Mouse (Mus musculus): ENCODE data around the gene Has3. TPM values are rescaled to one million over a fixed set of nuclear protein-coding genes. Genes with fewer than 3 reads are reported as not detected.
"Not testable (repeated sequence)": the region's sequence is repeated elsewhere in the genome, so short reads cannot be mapped to it uniquely, and the experiment has no call there.

Has3 gene
- total RNA-seq (2021), result 1 to 10 TPM; 2.1 to 3.4 TPM
- long read RNA-seq, experiment 1, full-length matches to known transcripts, result 1 of 1 reads
- long read RNA-seq, experiment 1, partial matches to known transcripts, result 0 of 1 reads
- long read RNA-seq, experiment 1, other reads (novel, unspliced or antisense), result 0 of 1 reads
- long read RNA-seq, experiment 2, partial matches to known transcripts, result 0 of 1 reads
- long read RNA-seq, experiment 2, other reads (novel, unspliced or antisense), result 1 of 1 reads

- DNase-seq, result no peak
These were observed at the start of gene Has3 for GRCm38 (mm10) chr8:106870051-106870450. Has3 (plus strand) TSS chr8:106870242.

GRCm38 (mm10) chr8:106820553-106821515 is 49.2 kb upstream of the Has3 start:
- DNase-seq, result peak; percentile 29

DNA sequence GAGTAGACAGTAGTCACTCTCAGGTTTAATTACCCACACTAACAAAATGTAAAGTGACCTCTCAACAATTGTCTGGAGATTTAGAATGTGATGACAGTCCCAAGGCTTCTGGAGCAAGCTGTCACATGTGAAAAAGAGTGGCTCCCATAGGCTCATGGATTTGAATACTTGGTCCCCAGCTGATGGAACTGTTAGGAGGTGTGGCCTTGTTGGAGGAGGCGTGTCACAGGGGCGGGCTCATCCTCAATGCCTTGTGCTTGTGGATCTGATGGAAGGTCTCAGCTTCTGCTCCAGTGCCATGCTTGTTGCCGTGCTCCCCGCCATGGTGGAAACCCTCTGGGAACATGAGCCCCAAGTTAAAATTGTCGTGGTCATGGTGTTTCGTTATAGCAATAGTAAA is 41.1 kb upstream of the Has3 start:
- DNase-seq, result no peak

- DNase-seq, result no peak
These were observed 40.5 kb upstream of the Has3 start for GRCm38 (mm10) chr8:106829526-106830045.

- no peak for DNase-seq
These were observed 35.1 kb upstream of the Has3 start for GRCm38 (mm10) chr8:106834899-106835298.

DNA sequence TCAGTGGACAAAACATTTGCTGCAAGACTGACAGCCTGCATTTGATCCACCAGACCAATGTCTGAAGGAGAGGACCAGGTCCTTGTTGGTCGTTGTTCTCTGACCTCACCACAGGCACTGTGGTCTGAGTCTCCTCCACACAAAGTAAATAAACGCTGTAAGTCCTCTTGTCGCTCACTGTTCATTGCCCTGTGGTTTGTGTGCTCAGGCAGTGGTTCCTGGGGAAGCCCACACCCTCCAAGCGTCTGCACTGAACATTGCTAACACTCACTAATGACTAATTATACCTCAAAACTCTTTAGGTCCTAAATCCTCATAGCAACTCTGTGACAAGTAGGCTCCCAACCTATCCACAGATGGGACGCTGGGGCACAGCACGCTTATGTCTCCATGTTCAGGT is 33.5 kb upstream of the Has3 start:
- DNase-seq, result no peak

- no peak for DNase-seq
These were observed 31.2 kb upstream of the Has3 start for GRCm38 (mm10) chr8:106838803-106839202.

GRCm38 (mm10) chr8:106839209-106840001 is 30.6 kb upstream of the Has3 start:
- no peak for DNase-seq

- no peak for DNase-seq
These were observed 20.0 kb upstream of the Has3 start for GRCm38 (mm10) chr8:106850034-106850433.

DNA sequence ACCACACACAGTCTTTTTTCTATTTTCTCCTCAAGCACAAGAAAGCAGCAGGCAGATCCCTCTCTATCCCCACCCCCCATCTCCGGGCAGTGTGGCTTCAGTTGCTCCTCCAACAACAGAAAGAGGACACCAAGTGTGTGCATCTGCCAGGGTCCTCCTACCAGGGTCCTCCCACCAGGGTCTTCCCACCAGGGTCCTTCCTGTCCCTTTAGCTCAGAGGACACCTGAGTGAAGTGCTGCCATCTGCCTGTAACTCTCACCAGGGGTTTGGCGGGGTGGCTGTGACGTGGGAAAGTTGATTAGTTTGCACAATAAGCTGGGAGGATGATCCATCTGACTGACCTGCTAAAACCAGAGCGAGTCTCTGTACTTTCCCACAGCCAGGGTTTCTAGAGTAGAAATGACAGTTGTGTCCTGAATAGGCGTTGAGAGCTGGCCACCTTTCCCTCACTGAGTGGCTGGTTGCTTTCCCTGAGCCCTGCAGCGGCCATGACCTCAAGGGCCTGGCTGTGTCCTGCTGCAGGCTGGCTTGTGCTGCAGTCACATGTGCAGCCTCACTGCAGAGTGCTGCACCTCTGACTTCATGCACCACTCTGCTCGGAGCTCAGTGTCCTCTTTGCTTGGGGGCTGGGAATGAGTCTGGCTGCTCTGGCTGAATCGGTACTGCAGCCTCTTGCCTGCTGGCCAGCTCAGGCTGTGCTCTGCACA is 15.4 kb upstream of the Has3 start:
- DNase-seq, result no peak

DNA sequence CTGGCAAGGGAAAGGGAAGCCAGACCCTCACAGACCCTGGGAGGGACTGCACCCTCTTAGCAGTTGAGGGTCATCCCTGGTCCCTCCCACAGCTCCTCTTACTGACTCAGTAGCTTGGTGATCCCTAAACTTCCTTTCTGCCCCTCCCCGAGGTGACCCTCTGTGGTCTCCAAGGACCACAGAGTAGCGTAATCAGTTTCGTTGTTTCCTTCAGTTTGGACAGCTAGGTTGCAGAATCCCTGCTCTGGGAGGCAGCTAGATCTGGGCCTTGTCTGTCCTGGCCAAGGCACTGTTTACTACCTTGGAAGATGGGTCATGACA is 14.8 kb upstream of the Has3 start:
- DNase-seq, result no peak

GRCm38 (mm10) chr8:106862845-106863244 is 7.2 kb upstream of the Has3 start:
- no peak for DNase-seq

DNA sequence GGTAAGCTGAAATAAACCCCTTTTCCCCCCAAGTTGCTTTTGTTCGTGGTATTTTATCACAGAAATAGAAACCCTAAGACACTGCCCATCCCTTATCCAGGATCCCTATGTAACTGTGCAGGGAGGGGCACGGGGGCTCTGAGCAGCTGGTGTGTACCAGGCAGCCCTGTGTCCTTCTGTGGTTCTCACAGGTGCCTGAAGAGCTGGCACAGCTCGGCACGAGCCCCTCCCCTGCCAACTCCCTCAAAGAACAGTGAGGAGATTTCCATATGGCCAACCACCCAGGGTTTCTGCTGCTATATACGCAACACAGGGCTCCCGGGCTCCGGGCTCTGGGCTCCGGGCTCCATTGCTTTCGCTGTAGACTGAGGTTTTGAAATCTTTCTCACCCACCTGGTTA is 4.7 kb upstream of the Has3 start:
- DNase-seq, result no peak

- peak; percentile 63 for DNase-seq
These were observed 690 bp downstream of the Has3 start for GRCm38 (mm10) chr8:106870537-106871327.

DNA sequence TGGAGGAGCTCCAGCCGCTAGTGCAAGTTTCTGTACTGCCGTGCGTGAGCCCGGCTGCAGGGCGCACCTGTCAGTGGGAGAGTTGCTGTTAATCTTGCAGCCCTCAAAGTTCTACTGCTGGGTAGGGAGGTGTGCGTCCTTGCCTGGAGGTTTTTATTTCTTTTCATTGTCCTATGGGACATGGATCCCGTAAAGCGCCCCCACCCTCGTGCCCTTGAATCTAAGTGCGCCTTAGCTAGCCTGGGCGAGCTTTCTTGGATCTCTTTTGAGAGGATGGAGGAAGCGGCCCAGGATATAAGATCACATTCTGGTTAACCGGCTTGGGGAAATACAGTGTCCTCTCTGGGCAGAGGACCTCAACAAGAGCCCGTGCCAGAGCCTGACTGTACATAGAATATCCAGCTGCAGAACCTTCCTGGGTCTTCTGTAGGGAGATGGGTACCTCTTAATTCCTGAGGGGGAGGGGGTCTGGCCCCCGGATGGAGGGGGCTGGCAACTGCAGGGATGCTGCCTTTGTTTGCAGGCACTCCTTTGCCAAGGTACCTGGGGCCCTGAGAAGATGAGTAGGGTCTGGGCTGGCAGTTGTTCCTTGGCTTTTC is 1.4 kb downstream of the Has3 start:
- peak; percentile 23 for DNase-seq

DNA sequence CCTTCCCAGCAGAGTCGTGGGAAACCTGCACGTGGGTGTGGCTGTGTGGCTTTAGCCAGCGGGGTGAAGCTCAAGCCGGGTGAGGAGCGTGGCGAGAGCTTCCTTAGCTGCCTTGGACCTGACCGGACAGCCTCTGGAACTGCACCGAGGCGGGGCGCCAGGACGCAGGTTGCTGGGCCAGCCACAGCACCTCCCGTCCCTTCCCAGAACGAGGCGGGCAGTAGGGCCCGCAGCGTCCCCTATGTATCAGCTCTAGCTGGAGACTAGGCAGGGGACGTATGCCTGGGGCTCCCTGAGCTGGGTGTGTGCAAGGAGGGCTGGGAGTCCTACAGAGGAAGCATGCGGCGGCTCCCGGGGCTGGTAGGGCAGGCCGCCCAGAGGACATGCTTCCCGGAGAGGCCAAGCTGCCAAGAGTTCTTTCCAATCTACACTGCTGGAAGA is 1.9 kb downstream of the Has3 start:
- DNase-seq, result peak; percentile 77

- no peak for DNase-seq
These were observed 2.5 kb downstream of the Has3 start for GRCm38 (mm10) chr8:106872454-106873034.

DNA sequence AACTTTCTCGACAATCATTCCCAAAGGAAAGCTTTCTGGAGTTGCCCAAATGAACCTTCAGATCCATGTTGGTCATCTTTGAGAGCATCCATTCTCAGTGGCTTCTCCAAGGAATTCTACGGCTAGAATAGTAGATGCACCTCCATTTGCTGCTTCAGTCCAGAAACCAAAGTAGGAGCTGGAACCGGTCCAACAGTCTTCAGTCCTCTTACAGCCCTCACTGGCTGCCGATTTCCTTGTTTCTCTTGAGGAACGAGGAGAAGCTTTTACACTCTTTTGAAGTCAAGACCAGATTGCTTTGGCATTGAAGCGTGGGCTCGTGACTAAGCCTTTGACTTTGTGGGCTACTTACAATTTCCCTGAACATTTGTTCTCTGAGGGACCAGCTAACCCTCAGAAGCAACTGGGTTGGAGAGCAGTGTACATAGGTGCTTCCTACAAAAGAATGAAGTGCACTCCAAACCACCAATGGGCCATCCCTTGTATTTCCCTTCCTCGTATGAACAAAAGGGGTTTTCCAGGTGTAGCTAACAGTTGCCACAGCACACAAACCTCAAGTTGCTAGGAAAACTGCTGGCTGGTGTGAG is 10.2 kb downstream of the Has3 start:
- DNase-seq, result no peak

- DNase-seq, result not testable (repeated sequence)
These were observed 14.1 kb downstream of the Has3 start for GRCm38 (mm10) chr8:106884094-106884493.
